Mouse (Mus musculus): ENCODE measurements around the gene Maea. TPM values are rescaled to one million over a fixed set of nuclear protein-coding genes. Genes with fewer than 3 reads are reported as not detected.
"Not testable (repeated sequence)": the region's sequence is repeated elsewhere in the genome, so short reads cannot be mapped to it uniquely, and the experiment has no call there.

The Maea gene
- polyA plus RNA-seq, 1 experiment from 2014 or later: 83.4 TPM

DNA sequence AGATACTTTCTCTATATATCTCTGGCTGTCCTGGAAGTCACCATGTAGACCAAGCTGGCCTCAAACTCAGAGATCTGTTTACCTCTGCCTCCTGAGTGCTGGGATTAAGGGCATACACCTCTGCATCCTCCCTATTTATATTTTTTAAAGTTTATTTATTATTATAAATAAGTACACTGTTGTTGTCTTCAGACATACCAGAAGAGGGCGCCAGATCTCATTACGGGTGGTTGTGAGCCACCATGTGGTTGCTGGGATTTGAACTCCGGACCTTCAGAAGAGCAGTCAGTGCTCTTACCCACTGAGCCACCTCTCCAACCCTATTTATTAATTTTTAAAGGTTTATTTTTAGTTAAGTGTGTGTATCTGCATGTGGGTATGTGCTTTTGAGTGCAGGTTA, 6.9 kb downstream of the Maea start:
- not testable (repeated sequence) for H3K27ac ChIP-seq (replicated peaks); DNase-seq (ENCODE audit: low spot score); H3K9me3 ChIP-seq (ENCODE audit: control insufficient read depth, low read length); H3K9ac ChIP-seq (ENCODE audit: low read length); H3K4me3 ChIP-seq (ENCODE audit: low read depth, low read length); ATAC-seq (ENCODE audit: low FRiP score, low TSS enrichment); H3K27me3 ChIP-seq (ENCODE audit: control insufficient read depth, insufficient read depth, low read length); H3K4me1 ChIP-seq (replicated peaks; ENCODE audit: control insufficient read depth, insufficient read depth); H3K4me2 ChIP-seq (replicated peaks; ENCODE audit: low read depth); H3K36me3 ChIP-seq (ENCODE audit: control insufficient read depth, insufficient read depth, low read length)
- WGBS: 66% methylated on average over 3 of the region's 3 CpGs
- TF ChIP-seq CTCF (IDR thresholded peaks at IDR 0.05; ENCODE audit: low read depth): peak; percentile 21; the same call in 1 of the 2 replicates

GRCm38 (mm10) chr5:33342821-33343220, 7.5 kb downstream of the Maea start:
- Histone ChIP-seq H3K27me3 (ENCODE audit: control insufficient read depth, insufficient read depth, low read length) (no peaks in the 10 kb centered on the region), H3K4me2 (replicated peaks; ENCODE audit: low read depth) (no peak overlapping the region), H3K27ac (replicated peaks) (no peak overlapping the region), H3K4me1 (replicated peaks; ENCODE audit: control insufficient read depth, insufficient read depth) (no peaks in the 10 kb centered on the region), H3K9ac (ENCODE audit: low read length) (no peak overlapping the region), H3K9me3 (ENCODE audit: control insufficient read depth, low read length) (no peaks in the 10 kb centered on the region), H3K36me3 (ENCODE audit: control insufficient read depth, insufficient read depth, low read length) (no peaks in the 10 kb centered on the region), H3K4me3 (ENCODE audit: low read depth, low read length) (no peak overlapping the region)
- ATAC-seq (ENCODE audit: low FRiP score, low TSS enrichment): no peak; the same call in 1 of the 2 replicates
- DNase-seq (ENCODE audit: low spot score): no peak
- TF ChIP-seq EP300 (optimal IDR thresholded peaks at IDR 0.05) (no peak), CTCF (IDR thresholded peaks at IDR 0.05; ENCODE audit: low read depth) (no peak)

GRCm38 (mm10) chr5:33343571-33343970, 8.3 kb downstream of the Maea start:
- no peak for TF ChIP-seq EP300 (optimal IDR thresholded peaks at IDR 0.05)
- no peak for TF ChIP-seq CTCF (IDR thresholded peaks at IDR 0.05; ENCODE audit: low read depth)
- no peak overlapping the region for H3K4me2 ChIP-seq (replicated peaks; ENCODE audit: low read depth)
- H3K4me1 ChIP-seq (replicated peaks; ENCODE audit: control insufficient read depth, insufficient read depth): no peaks in the 10 kb centered on the region
- ATAC-seq (ENCODE audit: low FRiP score, low TSS enrichment) (no peak), DNase-seq (ENCODE audit: low spot score) (no peak)
- H3K9ac ChIP-seq (ENCODE audit: low read length): no peak overlapping the region
- no peak overlapping the region for H3K4me3 ChIP-seq (ENCODE audit: low read depth, low read length)
- H3K36me3 ChIP-seq (ENCODE audit: control insufficient read depth, insufficient read depth, low read length): no peaks in the 10 kb centered on the region
- H3K27ac ChIP-seq (replicated peaks): no peak overlapping the region
- H3K9me3 ChIP-seq (ENCODE audit: control insufficient read depth, low read length): no peaks in the 10 kb centered on the region
- no peaks in the 10 kb centered on the region for H3K27me3 ChIP-seq (ENCODE audit: control insufficient read depth, insufficient read depth, low read length)

GRCm38 (mm10) chr5:33344070-33344469, 8.8 kb downstream of the Maea start:
- no peak overlapping the region for H3K4me3 ChIP-seq (ENCODE audit: low read depth, low read length)
- ATAC-seq (ENCODE audit: low FRiP score, low TSS enrichment) (no peak), DNase-seq (ENCODE audit: low spot score) (no peak)
- TF ChIP-seq EP300 (optimal IDR thresholded peaks at IDR 0.05) (no peak), CTCF (IDR thresholded peaks at IDR 0.05; ENCODE audit: low read depth) (no peak)
- no peak overlapping the region for H3K4me2 ChIP-seq (replicated peaks; ENCODE audit: low read depth)
- H3K27ac ChIP-seq (replicated peaks): no peak overlapping the region
- no peaks in the 10 kb centered on the region for H3K36me3 ChIP-seq (ENCODE audit: control insufficient read depth, insufficient read depth, low read length)
- no peaks in the 10 kb centered on the region for H3K4me1 ChIP-seq (replicated peaks; ENCODE audit: control insufficient read depth, insufficient read depth)
- H3K9ac ChIP-seq (ENCODE audit: low read length): no peak overlapping the region
- no peaks in the 10 kb centered on the region for H3K9me3 ChIP-seq (ENCODE audit: control insufficient read depth, low read length)
- no peaks in the 10 kb centered on the region for H3K27me3 ChIP-seq (ENCODE audit: control insufficient read depth, insufficient read depth, low read length)
- WGBS: 73% methylated on average over 3 of the region's 3 CpGs

DNA sequence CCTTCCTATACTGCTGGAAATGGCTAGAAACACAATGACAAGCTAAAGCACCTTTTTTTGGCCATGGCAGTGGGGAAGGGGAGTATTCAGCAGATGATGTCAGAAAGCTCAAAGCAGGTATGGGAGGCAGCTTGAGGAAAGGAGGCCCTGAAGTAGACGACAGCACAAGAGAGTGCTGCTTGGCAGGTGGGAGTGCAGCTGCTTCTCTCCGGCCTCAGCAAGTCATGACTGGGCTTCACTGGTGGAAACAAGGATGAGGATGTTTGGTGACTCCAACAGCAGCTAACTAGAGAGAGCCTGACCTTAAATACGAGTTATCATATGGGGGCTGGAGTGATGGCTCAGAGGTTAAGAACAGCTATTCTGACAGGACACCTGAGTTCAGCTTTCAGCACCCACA, 12.3 kb downstream of the Maea start:
- Histone ChIP-seq H3K4me3 (ENCODE audit: low read depth, low read length) (no peak overlapping the region), H3K27ac (replicated peaks) (no peak overlapping the region), H3K36me3 (ENCODE audit: control insufficient read depth, insufficient read depth, low read length) (no peaks in the 10 kb centered on the region), H3K4me2 (replicated peaks; ENCODE audit: low read depth) (no peak overlapping the region), H3K9me3 (ENCODE audit: control insufficient read depth, low read length) (no peaks in the 10 kb centered on the region), H3K9ac (ENCODE audit: low read length) (no peak overlapping the region), H3K4me1 (replicated peaks; ENCODE audit: control insufficient read depth, insufficient read depth) (no peaks in the 10 kb centered on the region; the same call in 1 of the 2 replicates), H3K27me3 (ENCODE audit: control insufficient read depth, insufficient read depth, low read length) (no peaks in the 10 kb centered on the region)
- no peak for TF ChIP-seq CTCF (IDR thresholded peaks at IDR 0.05; ENCODE audit: low read depth)
- TF ChIP-seq EP300 (optimal IDR thresholded peaks at IDR 0.05): no peak
- 74% methylated on average over 3 of the region's 3 CpGs for WGBS
- DNase-seq (ENCODE audit: low spot score) (no peak), ATAC-seq (ENCODE audit: low FRiP score, low TSS enrichment) (no peak)

DNA sequence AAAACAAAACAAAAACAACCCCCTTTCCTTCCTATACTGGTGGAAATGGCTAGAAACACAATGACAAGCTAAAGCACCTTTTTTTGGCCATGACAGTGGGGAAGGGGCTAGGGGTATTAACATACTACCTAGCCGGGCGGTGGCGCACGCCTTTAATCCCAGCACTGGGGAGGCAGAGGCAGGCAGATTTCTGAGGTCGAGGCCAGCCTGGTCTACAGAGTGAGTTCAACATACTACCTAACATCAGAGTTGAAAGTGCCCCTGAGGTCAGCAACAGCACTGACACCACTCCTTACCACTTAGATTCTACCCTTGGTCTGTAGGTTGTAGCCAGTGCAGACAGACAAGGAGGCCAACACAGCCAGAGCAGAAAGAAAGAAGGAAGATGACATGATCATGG, 13.9 kb downstream of the Maea start:
- Histone ChIP-seq H3K4me3 (ENCODE audit: low read depth, low read length) (no peak overlapping the region), H3K4me2 (replicated peaks; ENCODE audit: low read depth) (no peak overlapping the region), H3K27me3 (ENCODE audit: control insufficient read depth, insufficient read depth, low read length) (no peaks in the 10 kb centered on the region), H3K36me3 (ENCODE audit: control insufficient read depth, insufficient read depth, low read length) (no peaks in the 10 kb centered on the region), H3K27ac (replicated peaks) (no peak overlapping the region), H3K9ac (ENCODE audit: low read length) (no peak overlapping the region), H3K9me3 (ENCODE audit: control insufficient read depth, low read length) (no peaks in the 10 kb centered on the region), H3K4me1 (replicated peaks; ENCODE audit: control insufficient read depth, insufficient read depth) (no peaks in the 10 kb centered on the region; the same call in 1 of the 2 replicates)
- no peak for ATAC-seq (ENCODE audit: low FRiP score, low TSS enrichment)
- DNase-seq (ENCODE audit: low spot score): no peak
- WGBS: 98% methylated on average over 5 of the region's 5 CpGs
- TF ChIP-seq CTCF (IDR thresholded peaks at IDR 0.05; ENCODE audit: low read depth) (no peak), EP300 (optimal IDR thresholded peaks at IDR 0.05) (no peak)

All from stomach, postnatal 0 days (tissue).